Mouse (Mus musculus): ENCODE results near the gene Col5a1. TPM values are rescaled to one million over a fixed set of nuclear protein-coding genes. Genes with fewer than 3 reads are reported as not detected.

Gene Col5a1
- polyA plus RNA-seq, 1 experiment from 2014 or later = 47.7 TPM

DNA sequence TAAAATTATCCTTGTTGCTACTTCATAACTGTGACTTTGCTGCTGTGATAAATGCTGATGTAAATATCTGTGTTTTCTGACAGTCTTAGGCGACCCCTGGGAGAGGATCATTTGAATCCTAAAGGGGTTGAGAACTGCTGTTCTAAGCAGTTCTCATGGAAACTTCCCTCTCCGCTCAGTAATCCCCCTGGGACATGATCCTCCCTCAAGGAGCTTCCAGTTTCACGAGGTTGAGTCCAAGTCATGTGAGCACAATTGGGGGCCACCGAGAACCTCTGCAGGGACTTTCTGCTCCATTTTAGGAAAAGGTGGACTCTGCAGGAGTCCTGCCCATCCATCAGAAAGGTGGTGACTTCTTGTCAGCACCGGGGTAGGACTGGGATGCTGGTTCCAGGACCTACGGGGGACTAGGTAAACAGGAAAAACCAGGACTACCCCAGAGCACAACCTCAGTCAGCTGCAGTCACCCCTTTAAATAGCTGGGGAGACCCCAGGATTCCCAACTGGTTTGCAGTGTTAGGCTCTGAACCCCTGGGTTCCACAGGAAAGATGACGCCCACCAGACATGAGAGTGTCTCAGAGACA lies 38.3 kb upstream of the Col5a1 start:
- Histone ChIP-seq H3K4me3 (ENCODE audit: low read depth, low read length) (no peak overlapping the region), H3K36me3 (ENCODE audit: insufficient read depth, low read length) (no peaks in the 10 kb centered on the region), H3K27me3 (replicated peaks; ENCODE audit: insufficient read depth, low read length) (no peaks in the 10 kb centered on the region), H3K9me3 (ENCODE audit: low read length) (no peaks in the 10 kb centered on the region), H3K27ac (ENCODE audit: low read length) (peak overlapping the region; percentile 57; the same call in 1 of the 2 replicates), H3K4me2 (replicated peaks; ENCODE audit: low read depth, low read length) (no peak overlapping the region), H3K4me1 (ENCODE audit: insufficient read depth, low read depth, low read length) (no peaks in the 10 kb centered on the region), H3K9ac (replicated peaks; ENCODE audit: low read depth) (no peak overlapping the region)
- 50% methylated on average over 7 of the region's 7 CpGs for WGBS
- ATAC-seq (no peak; the same call in 1 of the 2 replicates), DNase-seq (ENCODE audit: low spot score) (no peak)
- TF ChIP-seq EP300 (IDR thresholded peaks at IDR 0.05) (no peak), CTCF (IDR thresholded peaks at IDR 0.05) (no peak)

DNA sequence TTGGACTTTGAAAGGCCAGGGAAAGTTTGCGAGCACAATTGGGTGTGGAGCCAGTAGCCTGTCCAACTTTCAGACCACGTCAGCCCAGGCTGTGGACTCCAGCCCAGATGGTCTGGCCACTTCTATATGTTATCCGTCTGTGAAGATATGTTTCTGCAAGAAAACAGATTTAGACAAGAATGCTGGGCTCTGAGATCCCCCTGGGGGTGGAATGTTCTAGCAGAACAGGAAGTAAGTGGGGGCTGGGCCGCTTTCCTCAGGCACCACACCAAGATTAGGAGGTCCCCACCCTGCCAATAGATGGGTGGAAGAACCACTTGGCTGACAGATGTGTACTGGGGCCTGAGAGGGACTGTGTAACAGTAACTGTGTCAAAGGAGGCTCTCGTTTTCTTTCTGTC lies 37.8 kb upstream of the Col5a1 start:
- no peaks in the 10 kb centered on the region for H3K4me1 ChIP-seq (ENCODE audit: insufficient read depth, low read depth, low read length)
- no peak overlapping the region for H3K4me3 ChIP-seq (ENCODE audit: low read depth, low read length)
- no peak for TF ChIP-seq CTCF (IDR thresholded peaks at IDR 0.05)
- TF ChIP-seq EP300 (IDR thresholded peaks at IDR 0.05) = no peak; the same call in 1 of the 2 replicates
- DNase-seq (ENCODE audit: low spot score) = peak; percentile 82
- no peak overlapping the region for H3K4me2 ChIP-seq (replicated peaks; ENCODE audit: low read depth, low read length)
- H3K9me3 ChIP-seq (ENCODE audit: low read length) = no peaks in the 10 kb centered on the region
- no peaks in the 10 kb centered on the region for H3K27me3 ChIP-seq (replicated peaks; ENCODE audit: insufficient read depth, low read length)
- 37% methylated on average over 5 of the region's 5 CpGs for WGBS
- H3K36me3 ChIP-seq (ENCODE audit: insufficient read depth, low read length) = no peaks in the 10 kb centered on the region
- H3K9ac ChIP-seq (replicated peaks; ENCODE audit: low read depth) = no peak overlapping the region
- ATAC-seq = peak; percentile 84
- H3K27ac ChIP-seq (ENCODE audit: low read length) = peak overlapping the region; percentile 57; the same call in 1 of the 2 replicates

DNA sequence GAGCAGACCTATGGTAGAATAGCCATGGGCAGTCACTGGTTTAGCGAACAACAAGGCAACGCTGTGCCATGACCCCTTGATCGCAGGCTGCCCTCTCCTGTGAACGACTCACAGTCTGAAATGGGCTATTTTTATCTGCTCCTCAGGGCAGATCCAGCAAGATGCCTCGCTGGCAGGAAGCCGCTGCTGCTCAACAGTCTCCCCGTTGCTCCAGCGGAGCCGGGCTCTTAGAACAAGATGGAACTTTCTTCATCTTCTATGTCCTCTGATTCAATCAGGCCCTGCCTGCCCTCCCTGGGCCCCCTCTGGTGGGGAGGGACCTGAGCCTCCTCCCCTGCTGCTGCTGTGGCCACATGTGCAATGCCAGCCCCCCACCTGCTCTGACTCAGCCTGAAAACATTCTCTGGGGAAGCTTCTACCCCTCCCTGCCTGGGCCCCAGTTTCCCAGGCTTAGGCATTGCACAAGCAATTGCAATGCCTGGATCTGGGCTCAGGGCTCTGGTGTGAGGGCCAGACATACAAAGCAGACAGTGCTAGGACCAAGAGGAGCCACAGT lies 27.8 kb upstream of the Col5a1 start:
- Histone ChIP-seq H3K4me1 (ENCODE audit: insufficient read depth, low read depth, low read length) (no peaks in the 10 kb centered on the region), H3K36me3 (ENCODE audit: insufficient read depth, low read length) (no peaks in the 10 kb centered on the region), H3K9me3 (ENCODE audit: low read length) (no peaks in the 10 kb centered on the region), H3K27me3 (replicated peaks; ENCODE audit: insufficient read depth, low read length) (no peaks in the 10 kb centered on the region), H3K27ac (ENCODE audit: low read length) (peak overlapping the region; percentile 47), H3K9ac (replicated peaks; ENCODE audit: low read depth) (no peak overlapping the region), H3K4me2 (replicated peaks; ENCODE audit: low read depth, low read length) (no peak overlapping the region), H3K4me3 (ENCODE audit: low read depth, low read length) (no peak overlapping the region)
- TF ChIP-seq CTCF (IDR thresholded peaks at IDR 0.05) (no peak), EP300 (IDR thresholded peaks at IDR 0.05) (no peak)
- 22% methylated on average over 9 of the region's 9 CpGs for WGBS
- peak; percentile 90 for ATAC-seq
- peak; percentile 87 for DNase-seq (ENCODE audit: low spot score)

DNA sequence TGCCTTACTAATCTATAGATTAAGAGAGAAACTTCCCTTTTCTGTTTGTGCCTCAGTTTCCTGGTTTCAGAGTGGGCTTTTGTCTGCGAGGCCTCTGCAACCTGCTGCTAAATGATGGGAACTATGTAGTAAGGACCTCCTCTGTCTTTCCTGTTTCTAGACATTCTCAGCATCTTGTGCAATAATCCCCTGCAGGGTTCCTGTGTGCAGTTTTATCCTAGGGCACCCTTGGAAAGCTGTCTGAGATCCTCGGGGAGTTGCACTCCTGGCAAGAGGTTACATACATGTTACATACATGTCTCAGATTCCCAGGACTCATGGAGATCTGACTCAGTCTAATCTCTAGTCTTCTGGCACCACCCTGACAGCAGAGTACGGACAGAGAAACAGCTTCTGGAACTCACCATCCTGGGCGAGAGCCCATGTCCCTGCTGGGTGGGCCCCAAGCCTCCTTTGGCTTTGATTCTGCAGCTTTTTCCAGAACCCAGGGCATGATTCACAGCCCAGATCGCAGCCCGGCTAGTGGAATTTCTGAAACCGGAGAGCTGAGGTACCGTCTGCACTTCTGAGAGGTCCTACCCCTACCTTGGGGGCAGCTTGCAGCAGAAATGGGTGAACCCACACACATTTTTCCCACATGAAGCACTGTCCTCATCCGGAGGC lies 24.5 kb upstream of the Col5a1 start:
- ATAC-seq (no peak), DNase-seq (ENCODE audit: low spot score) (peak; percentile 12)
- no peak overlapping the region for H3K27ac ChIP-seq (ENCODE audit: low read length)
- TF ChIP-seq CTCF (IDR thresholded peaks at IDR 0.05) (no peak), EP300 (IDR thresholded peaks at IDR 0.05) (no peak)
- no peaks in the 10 kb centered on the region for H3K27me3 ChIP-seq (replicated peaks; ENCODE audit: insufficient read depth, low read length)
- H3K4me3 ChIP-seq (ENCODE audit: low read depth, low read length) = no peak overlapping the region
- H3K9ac ChIP-seq (replicated peaks; ENCODE audit: low read depth) = no peak overlapping the region
- no peak overlapping the region for H3K4me2 ChIP-seq (replicated peaks; ENCODE audit: low read depth, low read length)
- H3K4me1 ChIP-seq (ENCODE audit: insufficient read depth, low read depth, low read length) = no peaks in the 10 kb centered on the region
- 56% methylated on average over 9 of the region's 9 CpGs for WGBS
- H3K9me3 ChIP-seq (ENCODE audit: low read length) = no peaks in the 10 kb centered on the region
- no peaks in the 10 kb centered on the region for H3K36me3 ChIP-seq (ENCODE audit: insufficient read depth, low read length)

DNA sequence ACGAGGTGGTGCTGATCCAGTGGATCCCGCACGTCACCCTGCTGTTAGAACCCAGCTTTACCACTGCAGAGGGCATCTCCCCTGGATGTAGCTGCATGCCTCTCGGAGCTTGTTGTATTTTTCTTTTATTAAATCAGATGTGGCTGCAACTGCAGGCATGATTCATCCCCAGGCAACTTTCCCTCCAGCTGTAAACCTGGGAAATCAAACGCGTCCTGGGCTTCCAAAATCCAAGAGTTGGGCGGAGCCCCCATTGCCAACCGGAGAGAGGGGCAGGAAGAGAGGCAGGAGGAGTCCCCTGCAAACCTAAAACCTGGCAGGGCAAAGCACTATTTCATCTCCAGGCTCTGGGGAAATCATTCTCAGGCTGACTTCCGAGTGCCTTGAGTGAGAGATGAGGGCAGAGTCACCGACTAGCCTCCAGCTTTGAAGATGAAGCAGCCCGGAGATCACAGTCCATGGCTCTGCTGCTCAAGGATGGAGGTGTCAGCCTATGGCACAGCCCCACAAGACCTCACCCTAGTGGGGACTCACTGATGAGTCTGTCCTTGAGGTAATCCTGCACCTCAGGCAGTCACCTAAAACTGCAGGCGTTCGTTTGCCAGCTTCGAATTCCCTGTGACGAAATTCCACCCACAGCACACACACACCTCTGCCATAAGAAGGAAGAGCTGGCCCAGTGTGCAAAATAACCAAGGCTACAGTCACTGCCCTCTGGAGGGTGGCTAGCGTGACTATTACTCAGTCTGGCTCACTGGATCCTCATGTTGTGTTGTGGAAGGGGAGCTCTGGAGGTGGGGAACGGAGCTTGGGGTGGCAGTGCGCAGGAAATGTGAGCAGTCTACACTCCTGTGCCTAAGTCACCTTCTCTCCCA lies 21.5 kb upstream of the Col5a1 start:
- no peak for ATAC-seq
- no peaks in the 10 kb centered on the region for H3K4me1 ChIP-seq (ENCODE audit: insufficient read depth, low read depth, low read length)

DNA sequence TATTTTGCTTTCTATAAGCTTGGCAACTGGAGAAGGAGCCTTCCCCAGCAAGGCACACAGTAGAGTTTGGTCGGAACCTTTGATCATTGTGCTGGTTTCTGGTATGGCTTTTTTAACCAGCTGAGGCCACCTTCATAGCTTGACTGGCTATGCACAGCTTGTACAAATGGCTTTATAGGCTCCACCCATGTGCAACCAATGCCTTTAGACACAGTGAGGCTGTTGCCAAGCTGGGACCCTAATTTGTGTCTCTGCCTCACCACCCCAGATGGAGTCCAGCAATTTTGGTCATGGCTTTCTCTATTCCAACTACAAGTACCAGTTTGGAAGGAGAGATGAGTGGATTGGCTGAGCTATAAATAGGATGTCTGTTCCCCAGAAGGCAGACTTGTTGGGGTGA lies 15.6 kb upstream of the Col5a1 start:
- no peak for ATAC-seq
- 88% methylated on average over 1 of the region's 1 CpGs for WGBS
- Histone ChIP-seq H3K4me3 (ENCODE audit: low read depth, low read length) (no peak overlapping the region), H3K9me3 (ENCODE audit: low read length) (no peaks in the 10 kb centered on the region), H3K27ac (ENCODE audit: low read length) (no peak overlapping the region), H3K27me3 (replicated peaks; ENCODE audit: insufficient read depth, low read length) (no peaks in the 10 kb centered on the region), H3K36me3 (ENCODE audit: insufficient read depth, low read length) (no peaks in the 10 kb centered on the region), H3K4me2 (replicated peaks; ENCODE audit: low read depth, low read length) (no peak overlapping the region), H3K4me1 (ENCODE audit: insufficient read depth, low read depth, low read length) (peaks cover 4% of the 10 kb centered on the region; the same call in 1 of the 2 replicates), H3K9ac (replicated peaks; ENCODE audit: low read depth) (no peak overlapping the region)
- TF ChIP-seq CTCF (IDR thresholded peaks at IDR 0.05) (no peak), EP300 (IDR thresholded peaks at IDR 0.05) (no peak)
- no peak for DNase-seq (ENCODE audit: low spot score)

More for the DNA sequence above, 21.5 kb upstream of the Col5a1 start:
- Histone ChIP-seq H3K27ac (ENCODE audit: low read length) (no peak overlapping the region), H3K9me3 (ENCODE audit: low read length) (no peaks in the 10 kb centered on the region), H3K4me3 (ENCODE audit: low read depth, low read length) (no peak overlapping the region), H3K9ac (replicated peaks; ENCODE audit: low read depth) (no peak overlapping the region), H3K36me3 (ENCODE audit: insufficient read depth, low read length) (no peaks in the 10 kb centered on the region), H3K4me2 (replicated peaks; ENCODE audit: low read depth, low read length) (no peak overlapping the region), H3K27me3 (replicated peaks; ENCODE audit: insufficient read depth, low read length) (no peaks in the 10 kb centered on the region)
- no peak for DNase-seq (ENCODE audit: low spot score)
- TF ChIP-seq CTCF (IDR thresholded peaks at IDR 0.05) (no peak), EP300 (IDR thresholded peaks at IDR 0.05) (no peak)
- WGBS = 66% methylated on average over 18 of the region's 18 CpGs

Data from lung, postnatal 0 days (tissue).